Mouse (Mus musculus) kidney, adult 2 months (tissue): ENCODE data around the gene Gal. TPM values are rescaled to one million over a fixed set of nuclear protein-coding genes. Genes with fewer than 3 reads are reported as not detected.

Experiments
- DNase-seq: peaks from one replicate; pipeline ENCODE4 v3.0.0; 2021
- H3K27ac ChIP-seq: fragments of 200-500 bp; 2 replicates; pipeline ENCODE4 v1.5.1; 2012; ENCODE audit warnings: low read depth, low read length, control low read depth, inconsistent platforms; ENCODE audit not compliant: insufficient read depth
- H3K27me3 ChIP-seq: fragments of 200-500 bp; replicated peaks from 2 replicates; pipeline ENCODE4 v1.6.1; 2012; ENCODE audit warnings: mild to moderate bottlenecking, moderate library complexity, low read length, inconsistent platforms; ENCODE audit not compliant: control insufficient read depth, insufficient read depth
- H3K36me3 ChIP-seq: fragments of 200-500 bp; 2 replicates; pipeline ENCODE4 v1.6.1; 2012; ENCODE audit warnings: mild to moderate bottlenecking, moderate library complexity, low read length, inconsistent platforms; ENCODE audit not compliant: control insufficient read depth, insufficient read depth
- H3K4me1 ChIP-seq: fragments of 200-500 bp; 2 replicates; pipeline ENCODE4 v1.6.1; 2011; ENCODE audit warnings: low read length; ENCODE audit not compliant: control insufficient read depth, insufficient read depth
- H3K4me3 ChIP-seq: fragments of 200-500 bp; 2 replicates; pipeline ENCODE4 v1.5.1; 2011; ENCODE audit warnings: mild to moderate bottlenecking, low read depth, low read length, control low read depth; ENCODE audit not compliant: insufficient read depth
- CTCF ChIP-seq: fragments of 200-500 bp; conservative IDR thresholded peaks from 2 replicates; pipeline ENCODE4 v1.5.1; 2011; ENCODE audit warnings: low read depth, mild to moderate bottlenecking, control low read depth, low read length, moderate library complexity, mixed read lengths; ENCODE audit not compliant: insufficient read depth, insufficient read length
- POLR2A ChIP-seq: fragments of 200-500 bp; IDR thresholded peaks from one replicate; pipeline ENCODE4 v1.6.1; 2011; ENCODE audit warnings: low read depth, low read length, control low read depth
- WGBS: fragments of 180-500 bp; shearing (Covaris S2); methylation state at CpG from one replicate; pipeline ENCODE4 v1.1.7; 2018; 5-methylcytosine and 5-hydroxymethylcytosine counted together
- polyA plus RNA-seq: library from polyadenylated mRNA; depleted of rRNA; stranded (reverse); fragments of >200 nt; gene quantifications from 2 replicates; pipeline ENCODE4 v1.2.3, GENCODE M21; 2012; rRNA removed

Gal gene
- polyA plus RNA-seq, 1 experiment = 0.78 TPM

GRCm38 (mm10) chr19:3376966-3377715, 37.2 kb downstream of the Gal start:
- WGBS = 34% methylated on average over 4 of the region's 4 CpGs
- Histone ChIP-seq H3K27ac (no peak overlapping the region), H3K36me3 (peaks cover 12% of the 10 kb centered on the region)

GRCm38 (mm10) chr19:3375945-3376495, 38.3 kb downstream of the Gal start:
- Histone ChIP-seq H3K4me3 (no peak overlapping the region), H3K4me1 (no peaks in the 10 kb centered on the region), H3K27ac (no peak overlapping the region), H3K36me3 (peaks cover 13% of the 10 kb centered on the region), H3K27me3 (no peaks in the 10 kb centered on the region)
- no peak for DNase-seq
- TF ChIP-seq POLR2A = no peak
- no peak for TF ChIP-seq CTCF
- 63% methylated on average over 7 of the region's 7 CpGs for WGBS

More at GRCm38 (mm10) chr19:3376966-3377715, 37.2 kb downstream of the Gal start:
- no peak for DNase-seq
- TF ChIP-seq POLR2A (no peak), CTCF (no peak)
- Histone ChIP-seq H3K27me3 (no peaks in the 10 kb centered on the region), H3K4me3 (no peak overlapping the region), H3K4me1 (no peaks in the 10 kb centered on the region)

GRCm38 (mm10) chr19:3374028-3374427, 40.3 kb downstream of the Gal start:
- Histone ChIP-seq H3K27ac (no peak overlapping the region), H3K4me3 (no peak overlapping the region), H3K4me1 (no peaks in the 10 kb centered on the region), H3K27me3 (no peaks in the 10 kb centered on the region), H3K36me3 (peaks cover 14% of the 10 kb centered on the region)
- WGBS = 63% methylated on average over 2 of the region's 2 CpGs
- DNase-seq = no peak
- no peak for TF ChIP-seq POLR2A
- peak; percentile 47 for TF ChIP-seq CTCF

GRCm38 (mm10) chr19:3373380-3373779, 41.0 kb downstream of the Gal start:
- TF ChIP-seq POLR2A (no peak), CTCF (no peak)
- DNase-seq = peak; percentile 65
- H3K4me1 ChIP-seq = no peaks in the 10 kb centered on the region
- no peaks in the 10 kb centered on the region for H3K27me3 ChIP-seq
- no peak overlapping the region for H3K4me3 ChIP-seq
- 67% methylated on average over 12 of the region's 12 CpGs for WGBS
- H3K36me3 ChIP-seq = peaks cover 12% of the 10 kb centered on the region
- no peak overlapping the region for H3K27ac ChIP-seq

- no peak overlapping the region for H3K4me3 ChIP-seq
- H3K36me3 ChIP-seq = peaks cover 26% of the 10 kb centered on the region
- DNase-seq = no peak
- 94% methylated on average over 3 of the region's 3 CpGs for WGBS
- TF ChIP-seq POLR2A (no peak), CTCF (0 out of 2 replicates have a peak, but pooled peaks have one; percentile 16)
- no peaks in the 10 kb centered on the region for H3K27me3 ChIP-seq
- H3K27ac ChIP-seq = no peak overlapping the region
- no peaks in the 10 kb centered on the region for H3K4me1 ChIP-seq
Measured at GRCm38 (mm10) chr19:3368276-3368675, 46.1 kb downstream of the Gal start.

GRCm38 (mm10) chr19:3365089-3365488, 49.3 kb downstream of the Gal start:
- no peak overlapping the region for H3K4me3 ChIP-seq
- H3K4me1 ChIP-seq = no peaks in the 10 kb centered on the region
- WGBS = 95% methylated on average over 3 of the region's 3 CpGs
- TF ChIP-seq CTCF (peak; percentile 27), POLR2A (no peak)
- H3K27ac ChIP-seq = no peak overlapping the region
- DNase-seq = no peak
- peaks cover 30% of the 10 kb centered on the region for H3K36me3 ChIP-seq
- H3K27me3 ChIP-seq = no peaks in the 10 kb centered on the region

- peaks cover 31% of the 10 kb centered on the region for H3K36me3 ChIP-seq
- H3K27ac ChIP-seq = no peak overlapping the region
- no peak overlapping the region for H3K4me3 ChIP-seq
- DNase-seq = no peak
- no peaks in the 10 kb centered on the region for H3K27me3 ChIP-seq
- WGBS = 93% methylated on average over 4 of the region's 4 CpGs
- TF ChIP-seq POLR2A = no peak
- TF ChIP-seq CTCF = no peak; the same call in 1 of the 2 replicates
- H3K4me1 ChIP-seq = no peaks in the 10 kb centered on the region
Measured at GRCm38 (mm10) chr19:3363510-3363909, 50.8 kb downstream of the Gal start.

Other genes starting within 250 kb of the Gal start
- gene Mrpl21, start 131.6 kb downstream of the Gal start, polyA plus RNA-seq = 61.4 and 75.0 TPM in 2 replicates
- 3.5 and 4.1 TPM in 2 replicates for gene Ighmbp2, start 131.5 kb downstream of the Gal start, polyA plus RNA-seq
- 232 and 272 TPM in 2 replicates for gene Cpt1a, start 92.2 kb downstream of the Gal start, polyA plus RNA-seq
- 0.24 and 0.25 TPM in 2 replicates for gene Tesmin, start 25.7 kb downstream of the Gal start, polyA plus RNA-seq
- 52.5 and 58.5 TPM in 2 replicates for gene Ppp6r3, start 161.2 kb upstream of the Gal start, polyA plus RNA-seq